Mouse (Mus musculus): ENCODE data around the gene Rnf225.
"Not testable (repeated sequence)": the region's sequence is repeated elsewhere in the genome, so short reads cannot be mapped to it uniquely, and the experiment has no call there.

The Rnf225 gene

DNA sequence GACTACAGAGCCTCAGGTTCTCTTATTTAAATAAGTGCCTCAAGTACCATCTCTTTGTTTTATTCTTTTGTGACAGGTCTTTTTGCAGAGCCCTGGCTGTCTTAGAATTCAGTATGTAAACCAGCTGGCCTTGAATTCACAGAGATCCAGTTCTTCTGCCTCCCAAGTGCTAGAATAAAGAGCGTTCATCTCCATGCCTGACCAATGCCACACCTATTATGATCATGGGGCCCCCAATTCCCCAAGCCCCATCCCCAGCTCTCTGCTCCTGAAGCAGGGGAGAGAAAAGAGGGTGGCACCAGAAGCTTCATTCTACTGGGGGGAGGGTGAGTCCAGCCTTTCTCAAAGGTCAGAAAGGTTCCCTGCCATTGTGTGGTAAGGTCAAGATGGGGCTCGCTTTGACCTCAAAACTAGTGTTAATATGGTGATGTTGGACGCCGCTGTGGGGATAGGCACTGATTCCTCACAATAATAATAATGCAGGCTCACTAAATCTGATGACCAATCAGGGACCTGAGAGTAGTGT, 6.5 kb downstream of the Rnf225 start:
- DNase-seq = no peak

DNA sequence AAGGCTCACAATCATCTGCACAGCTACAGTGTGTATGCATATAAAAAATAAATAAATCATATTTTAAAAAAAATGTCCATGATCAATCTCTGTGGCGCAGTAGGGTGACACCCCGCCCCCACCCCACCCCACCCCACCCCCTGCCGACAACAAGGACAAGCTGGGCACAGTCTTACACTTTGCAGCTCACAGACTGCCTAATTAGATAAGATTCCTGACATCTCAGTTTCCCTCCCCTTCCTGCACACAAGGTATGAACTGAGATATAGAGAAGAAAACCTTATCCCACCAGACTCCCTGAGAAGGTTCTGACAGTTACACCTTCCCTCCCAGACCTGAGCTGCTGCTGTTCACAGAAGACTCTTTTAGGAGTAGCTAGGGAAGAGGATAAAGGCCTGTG, 7.6 kb downstream of the Rnf225 start:
- DNase-seq = no peak

DNA sequence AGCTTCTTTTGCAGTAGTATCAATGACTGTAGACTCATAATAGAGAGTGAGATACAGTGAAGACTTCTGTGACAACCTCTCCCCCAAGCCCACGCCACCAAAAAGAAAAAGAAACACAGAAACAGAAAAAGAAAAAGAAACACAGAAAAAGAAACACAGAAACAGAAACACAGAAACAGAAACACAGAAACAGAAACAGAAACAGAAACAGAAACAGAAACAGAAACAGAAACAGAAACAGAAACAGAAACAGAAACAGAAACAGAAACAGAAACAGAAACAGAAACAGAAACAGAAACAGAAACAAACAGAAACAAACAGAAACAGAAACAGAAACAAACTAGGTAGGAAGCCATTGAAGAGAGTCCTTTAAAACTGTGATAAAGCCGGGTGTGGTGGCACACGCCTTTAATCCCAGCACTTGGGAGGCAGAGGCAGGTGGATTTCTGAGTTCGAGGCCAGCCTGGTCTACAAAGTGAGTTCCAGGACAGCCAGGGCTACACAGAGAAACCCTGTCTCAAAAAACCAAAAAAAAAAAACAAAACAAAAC, 10.1 kb downstream of the Rnf225 start:
- DNase-seq = not testable (repeated sequence)

DNA sequence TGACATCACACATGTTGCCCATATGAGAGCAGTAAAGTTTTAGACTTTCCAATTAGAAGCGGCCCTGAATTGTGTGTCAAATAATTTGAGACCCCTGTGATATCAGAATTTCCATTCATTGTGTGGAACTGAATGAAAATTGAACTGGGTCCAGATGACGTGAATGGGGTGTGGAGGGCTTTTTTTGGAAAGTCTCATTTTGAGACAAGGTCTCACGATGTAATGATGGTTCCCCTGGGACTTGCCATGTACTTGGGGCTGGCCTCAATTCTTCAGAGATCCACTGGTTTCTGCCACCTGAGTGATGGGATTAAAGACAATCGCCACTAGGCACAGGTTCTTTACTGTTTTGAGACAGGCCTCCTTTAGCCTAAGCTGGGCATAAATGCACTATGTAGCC, 13.4 kb downstream of the Rnf225 start:
- no peak for DNase-seq

DNA sequence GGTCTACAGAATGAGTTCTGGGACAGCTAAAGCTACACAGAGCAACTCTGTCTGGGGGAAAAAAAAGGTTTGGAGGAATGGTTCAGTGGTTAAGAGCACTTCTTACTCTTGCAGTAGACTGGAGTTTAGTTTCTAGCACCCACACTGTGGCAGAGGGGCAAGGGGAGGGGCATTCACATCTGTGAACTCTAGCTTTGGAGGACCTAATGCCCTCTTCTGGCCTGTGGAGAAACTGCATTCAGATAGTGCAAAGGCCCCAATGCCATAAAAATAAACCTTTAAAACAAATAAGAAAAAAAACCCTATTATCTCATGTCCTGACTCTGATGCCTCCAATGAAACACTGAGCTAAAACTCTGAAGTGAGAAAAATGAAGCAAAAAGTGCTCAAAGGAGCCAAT, 16.3 kb downstream of the Rnf225 start:
- peak; percentile 47 for DNase-seq

DNA sequence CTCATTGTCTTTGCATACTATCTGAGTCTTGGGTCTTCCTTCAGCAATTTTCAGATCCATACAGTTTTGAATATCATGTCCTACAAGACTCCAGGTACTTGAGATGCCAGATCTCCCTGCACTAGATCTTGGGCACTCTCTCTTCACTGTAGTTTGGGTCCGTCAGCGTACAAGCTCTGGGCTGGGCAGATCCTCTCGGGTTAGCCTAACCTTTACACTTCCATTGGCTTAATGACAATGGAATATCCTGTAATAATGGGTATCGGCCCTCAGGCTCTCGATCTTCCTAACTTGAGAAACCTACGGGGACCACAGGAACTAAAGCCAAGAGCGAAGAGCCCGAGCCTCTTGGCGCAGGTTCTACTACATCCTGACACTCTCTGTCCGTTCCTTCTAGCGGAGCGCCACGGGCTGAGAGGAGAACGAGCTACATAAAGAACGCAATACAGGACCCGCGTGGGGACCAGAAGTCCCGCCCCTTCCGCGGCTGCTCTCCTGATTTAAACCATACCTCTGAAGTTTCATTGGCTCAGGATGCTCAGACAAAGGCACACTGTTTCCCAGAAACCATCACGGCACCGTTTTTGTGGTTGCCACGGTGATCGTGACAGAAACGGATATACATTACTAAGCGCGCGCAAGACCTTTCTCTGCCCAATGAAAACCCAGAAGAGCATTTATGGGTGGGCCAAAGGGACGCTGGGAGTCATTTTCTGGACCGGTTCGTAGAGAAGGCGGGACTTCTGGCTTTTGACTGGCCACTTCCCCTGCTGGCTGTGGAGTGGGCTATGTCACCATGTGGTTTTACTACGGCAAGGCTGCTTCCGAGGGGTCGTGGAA, 22.0 kb downstream of the Rnf225 start:
- peak; percentile 92 for DNase-seq

DNA sequence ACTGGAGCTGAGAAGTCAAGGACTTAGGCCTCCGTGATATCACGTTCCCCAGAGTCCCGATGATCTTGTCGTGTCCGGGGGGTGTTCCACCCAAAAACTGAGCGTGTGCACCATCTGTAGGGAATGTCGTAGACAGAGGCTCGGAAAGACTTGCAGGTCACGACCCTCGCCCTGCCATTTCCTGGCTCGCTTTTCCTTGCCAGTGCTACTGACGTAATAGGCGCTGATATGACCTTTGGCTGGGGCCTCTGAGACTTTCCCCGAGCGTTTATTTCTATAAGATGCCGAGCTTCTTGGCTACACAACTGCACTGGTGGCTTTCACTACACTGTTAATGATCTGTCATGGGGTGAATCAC, 22.6 kb downstream of the Rnf225 start:
- DNase-seq = no peak

DNA sequence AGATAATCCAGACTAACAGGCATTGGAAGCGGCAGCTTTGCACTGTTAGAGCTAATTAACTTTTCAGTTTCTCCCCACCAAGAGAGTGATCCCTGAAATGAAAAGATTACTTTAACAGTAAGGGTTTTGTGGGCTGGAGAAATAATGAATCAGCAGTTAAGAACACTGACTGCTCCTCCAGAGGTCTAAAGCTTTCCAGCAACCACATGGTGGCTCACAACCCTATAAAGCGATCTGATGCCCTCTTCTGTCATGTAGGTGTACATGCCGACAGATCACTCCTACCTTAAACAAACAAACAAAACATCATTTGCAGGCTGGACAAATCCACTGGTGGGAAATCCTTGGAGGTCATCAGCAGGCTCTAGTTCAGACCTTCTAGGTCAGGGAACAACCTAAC, 27.7 kb downstream of the Rnf225 start:
- DNase-seq = no peak

DNA sequence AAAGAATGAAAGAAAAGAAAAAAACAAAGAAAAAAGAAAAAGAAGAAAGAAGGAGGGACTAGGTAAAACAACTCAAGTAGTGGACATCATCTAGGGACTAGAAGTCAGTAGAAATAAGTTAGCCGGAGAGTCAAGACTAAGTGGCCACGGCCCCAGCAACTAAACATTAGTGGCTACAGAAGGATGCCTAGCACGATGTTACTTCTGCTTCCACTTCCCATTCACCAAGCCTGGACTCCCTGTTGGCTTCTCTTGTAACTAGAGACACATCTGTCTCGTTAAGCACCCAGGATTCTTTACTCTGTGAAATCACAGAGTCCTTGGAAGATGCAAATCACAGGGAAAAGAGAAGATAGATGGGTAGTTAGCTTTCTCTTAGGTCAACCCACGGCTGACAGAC, 30.3 kb downstream of the Rnf225 start:
- no peak for DNase-seq

DNA sequence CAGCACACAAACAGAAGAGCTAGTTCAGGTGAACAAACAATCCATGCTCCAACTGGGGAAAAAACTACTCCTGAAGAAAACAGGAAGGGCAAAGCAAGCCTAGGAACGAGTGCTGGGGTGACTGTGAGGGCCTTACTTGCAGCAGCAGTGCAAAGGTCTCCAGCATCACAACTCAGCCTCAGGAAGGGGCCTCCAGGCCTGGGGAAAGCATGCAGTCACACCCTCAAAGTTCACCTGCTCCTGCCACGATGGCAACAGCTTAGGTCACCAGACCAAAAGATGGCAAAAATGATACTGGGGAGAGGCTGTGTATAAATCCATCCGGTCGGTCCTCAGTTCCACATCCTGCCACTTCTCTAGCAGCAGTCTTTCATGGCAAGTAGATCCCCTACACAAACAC, 31.7 kb downstream of the Rnf225 start:
- DNase-seq = no peak

DNA sequence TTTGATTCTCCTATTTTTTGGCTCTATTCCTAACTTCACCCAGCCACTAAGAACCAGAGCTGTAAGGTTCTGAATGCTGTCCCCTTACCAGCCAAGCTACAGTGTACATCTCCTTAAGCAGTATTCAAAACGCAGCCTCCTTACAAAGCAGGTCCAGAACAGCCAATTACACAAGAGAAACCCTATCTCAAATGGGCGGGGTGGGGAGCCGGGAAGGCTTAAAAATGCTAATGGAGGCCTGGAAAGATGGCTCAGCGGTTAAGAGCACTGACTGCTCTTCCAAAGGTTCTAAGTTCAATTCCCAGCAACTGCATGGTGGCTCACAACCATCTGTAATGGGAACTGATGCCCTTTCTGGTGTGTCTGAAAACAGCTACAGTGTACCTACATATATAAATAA, 32.5 kb downstream of the Rnf225 start:
- DNase-seq = no peak

DNA sequence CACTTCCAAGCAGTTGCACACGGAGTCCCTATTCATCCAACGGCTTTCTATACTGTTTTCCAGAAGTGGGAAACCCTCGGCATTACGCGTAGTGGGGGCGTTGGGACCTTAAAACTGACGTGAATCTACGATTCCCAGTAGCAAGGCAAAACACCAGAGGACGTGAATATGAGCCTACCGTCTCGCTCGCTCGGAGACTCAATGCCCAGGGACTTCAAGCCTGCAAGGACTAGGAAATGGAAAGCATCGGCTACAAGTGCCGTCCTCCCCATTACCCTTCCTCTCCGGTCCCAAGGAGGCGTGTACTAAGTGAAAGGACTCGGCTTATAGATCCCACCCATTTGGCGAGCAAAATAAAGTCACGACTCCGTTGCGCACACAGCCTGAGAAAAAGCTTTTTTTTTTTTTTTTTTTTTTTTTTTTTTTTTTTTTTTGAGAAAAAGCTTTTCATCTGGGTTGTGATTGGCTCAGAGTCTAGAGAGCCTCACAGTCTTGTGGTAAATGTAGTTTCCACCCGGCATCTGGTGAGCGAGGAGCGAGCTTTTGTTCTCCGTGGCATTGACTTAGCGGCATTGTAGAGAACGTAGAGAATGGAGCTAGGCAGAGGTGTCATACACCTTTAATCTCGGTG, 34.4 kb downstream of the Rnf225 start:
- peak; percentile 75 for DNase-seq

DNA sequence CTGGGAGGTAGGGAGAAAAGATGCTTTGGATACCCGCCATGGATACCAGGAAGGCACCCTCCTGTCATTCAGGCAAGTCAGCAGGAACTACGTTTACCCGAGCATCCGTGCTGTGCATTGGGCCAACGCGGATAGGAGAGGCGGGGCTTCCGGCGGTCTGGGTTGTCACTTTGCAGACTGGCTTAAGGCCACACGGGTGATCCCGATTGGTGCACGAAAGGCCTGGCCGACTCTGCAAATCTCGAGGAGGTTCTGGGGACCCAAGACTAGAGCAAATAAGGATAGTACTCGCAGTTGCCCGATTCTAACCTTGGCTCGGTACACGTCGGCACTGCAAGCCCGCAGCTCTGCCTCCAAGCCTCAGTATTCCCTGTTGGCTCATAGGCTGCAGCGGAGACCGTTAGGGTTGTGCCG, 38.5 kb downstream of the Rnf225 start, which contains the start of gene Zfp324:
TSS of gene Zfp324 (plus strand) at position 161 of the 414 bp plus-strand sequence.
- peak; percentile 89 for DNase-seq

DNA sequence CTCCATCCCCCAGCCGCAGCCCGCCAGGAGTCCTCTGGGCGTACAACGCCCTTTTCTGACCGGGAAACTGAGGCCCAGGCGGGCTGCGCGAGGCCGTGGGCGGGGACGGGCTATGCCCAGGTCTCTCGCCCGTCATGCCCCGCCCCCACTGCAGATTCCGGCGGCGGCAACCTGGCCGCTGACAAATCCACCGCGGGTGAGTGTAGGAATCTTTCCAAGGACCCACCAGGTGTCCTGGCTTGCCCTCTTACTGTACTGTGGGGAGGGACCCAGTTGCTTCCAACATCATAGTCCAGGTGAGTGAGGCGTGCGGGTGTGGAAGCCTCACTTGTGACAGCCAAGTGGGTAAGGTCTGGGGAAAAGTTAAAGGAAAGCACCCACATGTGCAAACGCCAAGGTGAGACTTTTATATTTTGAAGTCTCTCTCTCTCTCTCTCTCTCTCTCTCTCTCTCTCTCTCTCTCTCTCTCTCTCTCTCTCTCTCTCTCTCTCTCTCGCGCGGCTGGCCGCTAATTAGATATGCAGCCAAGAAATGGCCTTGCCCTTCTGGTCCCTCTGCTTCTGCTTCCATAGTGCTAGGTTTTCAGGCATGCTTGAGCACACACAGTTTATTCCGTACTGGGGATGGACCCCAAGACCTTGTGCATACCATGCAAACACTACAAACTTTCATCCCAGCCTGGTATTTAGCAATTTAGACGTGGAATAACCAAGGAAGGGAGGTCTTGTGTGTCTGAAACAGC, 39.1 kb downstream of the Rnf225 start:
- DNase-seq = peak; percentile 73

DNA sequence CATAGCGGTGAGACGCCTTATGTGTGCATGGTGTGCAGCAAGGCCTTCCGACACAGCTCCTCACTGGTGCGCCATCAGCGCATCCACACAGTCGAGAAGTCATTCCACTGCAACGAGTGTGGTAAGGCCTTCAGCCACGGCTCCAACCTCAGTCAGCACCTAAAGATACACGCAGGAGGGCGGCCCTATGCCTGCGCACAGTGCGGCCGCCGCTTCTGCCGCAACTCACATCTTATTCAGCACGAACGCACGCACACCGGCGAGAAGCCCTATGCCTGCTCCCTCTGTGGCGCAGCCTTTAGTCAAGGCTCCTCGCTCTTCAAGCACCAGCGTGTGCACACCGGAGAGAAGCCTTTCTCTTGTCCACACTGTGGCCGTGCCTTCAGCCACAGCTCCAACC, 43.7 kb downstream of the Rnf225 start:
- DNase-seq = no peak

DNA sequence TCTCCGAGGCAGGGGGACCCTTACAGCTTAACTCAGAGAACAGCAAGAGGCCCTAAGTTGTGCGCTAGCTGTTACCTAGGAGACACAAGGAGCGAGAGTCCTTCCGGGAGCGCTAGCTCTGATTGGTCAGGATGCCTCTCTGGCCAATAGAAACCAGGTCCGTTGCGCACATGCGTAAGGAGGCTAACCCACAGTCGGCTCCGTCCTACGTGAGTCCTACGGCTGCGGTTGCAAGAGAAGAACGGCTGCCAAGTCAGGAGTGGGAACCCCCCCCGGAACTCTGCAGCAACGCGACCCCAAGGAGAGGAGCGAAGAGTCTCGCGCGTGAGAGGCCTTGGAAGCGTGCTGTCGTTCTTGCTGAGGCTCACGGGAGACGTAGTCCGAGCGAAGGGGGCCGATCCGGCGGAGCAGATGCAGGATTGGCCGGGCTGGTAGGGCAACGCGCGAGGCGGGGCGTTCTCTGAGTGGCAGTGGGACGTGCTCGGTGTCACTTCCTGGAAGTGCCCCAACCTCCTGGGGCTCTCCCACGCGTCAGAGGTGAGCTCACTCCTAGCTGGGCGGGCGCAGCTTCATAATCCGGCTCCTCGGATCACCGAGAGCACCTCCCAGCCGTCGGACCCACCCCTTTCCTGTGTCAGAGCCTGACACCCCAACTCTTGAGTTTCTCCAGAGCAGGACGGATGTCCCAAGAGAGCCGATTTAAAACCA, 50.6 kb downstream of the Rnf225 start, which contains the start of gene Zfp446:
TSS of gene Zfp446 (plus strand) at position 167 of the 708 bp plus-strand sequence.
- peak; percentile 97 for DNase-seq

DNA sequence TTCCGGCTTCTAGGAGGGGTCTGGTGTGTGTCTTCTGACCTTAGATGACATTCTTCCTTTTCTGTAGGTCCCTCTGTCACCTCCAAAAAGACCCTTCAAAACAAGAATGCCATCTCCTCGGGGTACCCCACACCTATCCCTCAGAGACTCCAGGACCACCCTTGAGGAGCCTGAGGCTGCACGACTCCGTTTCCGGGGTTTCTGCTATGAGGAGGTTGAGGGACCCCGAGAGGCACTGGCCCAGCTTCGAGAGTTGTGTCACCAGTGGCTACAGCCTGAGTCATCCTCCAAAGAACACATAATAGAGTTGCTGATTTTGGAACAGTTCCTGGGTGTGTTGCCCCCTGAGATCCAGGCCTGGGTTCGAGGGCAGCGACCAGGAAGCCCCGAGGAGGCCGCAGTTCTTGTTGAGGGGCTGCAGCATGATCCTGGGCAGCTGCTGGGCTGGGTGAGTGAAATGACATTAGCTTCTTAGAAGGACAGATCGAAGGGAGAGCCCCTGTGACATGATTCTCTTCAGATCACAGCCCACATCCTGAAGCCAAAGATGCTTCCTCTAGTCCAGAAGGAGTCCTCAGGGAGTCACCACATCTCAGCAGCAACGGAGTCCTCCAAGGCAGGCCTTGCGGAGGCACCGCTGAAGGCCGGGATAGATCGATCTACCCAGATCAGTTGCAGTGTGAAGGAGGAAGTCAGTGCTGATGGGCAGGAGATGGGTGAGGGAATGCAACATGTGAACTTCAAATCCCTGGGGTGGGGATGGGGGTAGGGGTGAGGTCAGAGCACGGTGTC, 51.9 kb downstream of the Rnf225 start:
- DNase-seq = no peak

DNA sequence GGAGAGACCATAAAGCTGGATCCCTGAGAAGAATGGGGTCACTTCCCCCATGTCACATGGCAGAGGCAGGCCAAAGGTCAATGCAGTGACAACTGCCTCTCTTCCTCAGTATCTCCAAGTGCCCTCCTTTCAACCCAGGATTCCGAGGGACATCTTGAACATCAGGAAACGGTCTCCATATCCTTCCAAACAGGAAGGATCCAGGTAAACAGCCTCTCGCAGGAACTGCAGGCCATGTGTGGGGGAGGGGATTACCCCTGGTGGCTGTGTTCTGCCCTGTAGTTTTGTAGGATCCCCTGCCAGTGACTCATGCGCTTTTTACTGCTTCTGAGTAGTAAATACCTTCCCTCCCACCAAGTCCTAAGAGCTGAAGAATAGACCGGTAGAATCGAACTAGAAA, 52.6 kb downstream of the Rnf225 start:
- no peak for DNase-seq

DNA sequence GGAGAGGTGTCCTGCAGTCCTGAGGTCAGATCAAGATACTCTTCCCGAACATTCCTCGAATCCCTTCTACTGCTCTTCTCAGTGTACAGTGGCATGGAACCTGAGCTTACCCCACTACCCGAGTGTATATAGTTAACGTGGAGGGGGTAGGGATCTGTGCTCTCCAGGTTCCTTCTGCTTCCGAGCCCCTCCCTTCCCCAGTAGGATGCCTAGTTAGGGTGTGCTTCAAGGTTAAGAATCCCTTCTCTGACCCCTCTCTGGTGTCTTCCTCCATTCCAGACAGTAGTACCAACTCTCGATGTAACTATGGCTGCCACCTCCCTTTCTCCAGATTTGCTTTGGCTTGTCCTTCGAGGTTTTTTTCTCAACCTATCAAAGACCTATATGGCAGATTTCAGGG, 53.1 kb downstream of the Rnf225 start:
- no peak for DNase-seq

Measured in thymus, postnatal 25 days (tissue).